In the genomic region with DNA sequence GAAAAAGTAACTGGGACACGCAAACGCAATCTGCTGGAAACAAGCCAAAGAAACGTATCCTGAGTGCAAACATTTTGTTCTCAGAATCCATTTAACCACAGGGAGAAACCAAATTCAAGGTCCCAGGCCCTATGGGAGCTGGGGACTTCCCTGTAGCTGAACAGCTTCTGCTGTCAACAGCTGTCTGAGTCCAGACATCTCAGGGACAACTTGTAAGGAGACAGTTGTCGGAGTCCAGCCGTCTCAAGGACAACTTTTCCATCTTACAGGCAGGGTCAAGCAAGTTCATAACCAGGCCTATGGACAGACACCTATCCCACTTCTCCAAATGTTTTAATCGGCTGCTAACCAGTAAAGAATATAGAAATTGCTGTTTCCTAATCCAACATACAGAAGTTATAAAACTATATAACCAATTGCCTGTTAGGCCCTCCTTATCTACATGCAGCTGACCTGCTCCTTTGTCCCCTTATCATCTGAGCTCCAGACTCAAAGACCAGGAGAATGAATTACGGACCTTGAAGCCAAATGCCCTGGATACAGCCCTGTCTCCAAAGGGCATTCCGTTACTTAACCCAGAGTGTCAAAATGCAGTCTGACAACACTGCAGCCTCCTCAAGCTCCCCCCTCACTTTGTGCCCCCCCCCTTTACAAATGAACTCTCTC, we compare ENCODE assay signal across 30 mouse cellular contexts. TPM values are rescaled to one million over a fixed set of nuclear protein-coding genes. Genes with fewer than 3 reads are reported as not detected.
DNase-seq lines count a peak whose midpoint lies in the region; ATAC-seq lines count a peak whose summit lies in the region.
"Had no signal": no experiment of that assay in that cellular context is flagged by ENCODE, and none has a peak within 500 bp of the region (broad histone marks: within the 10 kb centered on the region; RNA-seq: fewer than 3 reads in every experiment).

No protein-coding gene starts in this region.

- ATAC-seq in heart, embryonic 13.5 days (ENCODE audit: extremely low read depth, insufficient number of reproducible peaks, low FRiP score, low TSS enrichment): no peak
- ATAC-seq: inflammation-experienced regulatory T-cells, adult 6 months; midbrain, embryonic 15.5 days had no signal

- no peak overlapping the region for H3K4me3 ChIP-seq in heart, embryonic 13.5 days
- H3K4me3 ChIP-seq: forebrain, embryonic 12.5 days; limb, embryonic 15.5 days; megakaryocyte, embryonic 14.5 days; midbrain, embryonic 15.5 days; myocyte; neural tube, embryonic 13.5 days had no signal

- H3K27ac ChIP-seq in heart, embryonic 13.5 days (replicated peaks): 0 out of 2 replicates have a peak overlapping the region, but pooled peaks have one; percentile 3
- H3K27ac ChIP-seq: forebrain, embryonic 12.5 days; hindbrain, embryonic 14.5 days; limb, embryonic 15.5 days; midbrain, embryonic 15.5 days; neural tube, embryonic 13.5 days had no signal

- no peaks in the 10 kb centered on the region for H3K9me3 ChIP-seq in heart, embryonic 13.5 days
- H3K9me3 ChIP-seq: forebrain, embryonic 12.5 days; limb, embryonic 15.5 days; megakaryocyte, embryonic 14.5 days; midbrain, embryonic 15.5 days; neural tube, embryonic 13.5 days had no signal

- WGBS in heart, embryonic 13.5 days: 37% methylated on average over 8 of the region's 8 CpGs

- H3K27me3 ChIP-seq in heart, embryonic 13.5 days (replicated peaks): no peaks in the 10 kb centered on the region
- H3K27me3 ChIP-seq: forebrain, embryonic 12.5 days; limb, embryonic 15.5 days; midbrain, embryonic 15.5 days; neural tube, embryonic 13.5 days had no signal

- peaks cover 41% of the 10 kb centered on the region for H3K4me1 ChIP-seq in heart, embryonic 13.5 days
- H3K4me1 ChIP-seq: forebrain, embryonic 12.5 days; megakaryocyte, embryonic 14.5 days; midbrain, embryonic 15.5 days had no signal

- H3K9ac ChIP-seq in heart, embryonic 13.5 days: peak overlapping the region; percentile 38; the same call in 1 of the 2 replicates
- H3K9ac ChIP-seq: forebrain, embryonic 12.5 days; hindbrain, embryonic 14.5 days; limb, embryonic 15.5 days; lung, embryonic 14.5 days; midbrain, embryonic 15.5 days; neural tube, embryonic 13.5 days had no signal

- H3K4me2 ChIP-seq in heart, embryonic 13.5 days: no peak overlapping the region
- H3K4me2 ChIP-seq: forebrain, embryonic 12.5 days; hindbrain, embryonic 14.5 days; limb, embryonic 15.5 days; lung, embryonic 14.5 days; midbrain, embryonic 15.5 days; neural tube, embryonic 13.5 days had no signal

- H3K36me3 ChIP-seq in heart, embryonic 13.5 days: 0 out of 2 replicates have a peak, but pooled peaks cover 3% of the 10 kb centered on the region
- H3K36me3 ChIP-seq: midbrain, embryonic 15.5 days had no signal

- peak; percentile 63 to 83 for DNase-seq in adrenal gland, adult (ENCODE audit: inconsistent age in 2 of 2, low spot score in 1 of 2)
- no peak for DNase-seq in adrenal gland, postnatal 25 days
- no peak for DNase-seq in heart, adult 18-20 months
- DNase-seq in ovary, adult 18-20 months (ENCODE audit: low spot score): peak; percentile 52
- DNase-seq in ovary, postnatal 10 days (ENCODE audit: low spot score): no peak
- no peak for DNase-seq in right cerebral cortex, postnatal 4 days
- DNase-seq in Muller cell, postnatal 12 days (ENCODE audit: inconsistent ontology term): no peak
- DNase-seq: cerebellum, adult 11 months; cerebellum, adult 9-11 months; kidney, adult 8-10 months; kidney, postnatal 10 days; left cerebral cortex, postnatal 4 days; lung, embryonic 14.5 days had no signal

RNA-seq across cellular contexts. Expression of a gene that starts 26.7 kb away (rescaled TPM):
- total RNA-seq in adrenal gland, postnatal 25 days (2021): 64.9 and 114 TPM in 2 replicates
- polyA plus RNA-seq in heart, embryonic 13.5 days (2015; fragmentation: Nextera tagmentation; extraction: Ambion mirVana): 30.7 and 35.8 TPM in 2 replicates
- 10 to 100 TPM; 34.1 to 35.4 TPM for total RNA-seq in heart, adult 18-20 months (2021)

RNA-seq across cellular contexts. Expression of a gene that starts 30.5 kb away (rescaled TPM):
- 2.5 and 2.6 TPM in 2 replicates for total RNA-seq in adrenal gland, postnatal 25 days (2021)
- 4.6 TPM in 2 replicates for polyA plus RNA-seq in heart, embryonic 13.5 days (2015; fragmentation: Nextera tagmentation; extraction: Ambion mirVana)
- total RNA-seq in heart, adult 18-20 months (2021): 1 to 10 TPM; 8.8 to 9.7 TPM
- polyA plus RNA-seq: inflammation-experienced regulatory T-cells, adult 6 months had no signal

RNA-seq across cellular contexts. Expression of a gene that starts 49.9 kb away (rescaled TPM):
- total RNA-seq in adrenal gland, postnatal 25 days (2021): not detected in 2 replicates
- polyA plus RNA-seq in heart, embryonic 13.5 days (2015; fragmentation: Nextera tagmentation; extraction: Ambion mirVana): 0.08 TPM in 1 of 2 replicates, not detected in the other
- total RNA-seq in heart, adult 18-20 months (2021): not detected
- total RNA-seq: heart, postnatal 25 days; layer of hippocampus, postnatal 10 days; left cerebral cortex, adult 8-10 months; left cerebral cortex, postnatal 4 days had no signal
- polyA plus RNA-seq: cortical plate, adult 2 months; gonadal fat pad, adult 2 months; heart, embryonic 14.5 days; inflammation-experienced regulatory T-cells, adult 6 months; lung, embryonic 14.5 days; neural tube, embryonic 13.5 days; small intestine, adult 2 months; thymus, postnatal 0 days had no signal

Comparison
In these comparisons a context has a peak if more than half of its experiments do, and no peak if none do; other contexts are left out.
1. DNase-seq: peak in adrenal gland, adult (2 of 2) and ovary, adult 18-20 months (single experiment); none in adrenal gland, postnatal 25 days (single experiment), heart, adult 18-20 months (0 of 2), ovary, postnatal 10 days (single experiment), right cerebral cortex, postnatal 4 days (single experiment) and Muller cell, postnatal 12 days (single experiment).